Mouse (Mus musculus): ENCODE measurements around the gene Tec. TPM values are rescaled to one million over a fixed set of nuclear protein-coding genes. Genes with fewer than 3 reads are reported as not detected.

The Tec gene
- total RNA-seq, 2 experiments from 2014 or later = 0.94 to 1.4 TPM

DNA sequence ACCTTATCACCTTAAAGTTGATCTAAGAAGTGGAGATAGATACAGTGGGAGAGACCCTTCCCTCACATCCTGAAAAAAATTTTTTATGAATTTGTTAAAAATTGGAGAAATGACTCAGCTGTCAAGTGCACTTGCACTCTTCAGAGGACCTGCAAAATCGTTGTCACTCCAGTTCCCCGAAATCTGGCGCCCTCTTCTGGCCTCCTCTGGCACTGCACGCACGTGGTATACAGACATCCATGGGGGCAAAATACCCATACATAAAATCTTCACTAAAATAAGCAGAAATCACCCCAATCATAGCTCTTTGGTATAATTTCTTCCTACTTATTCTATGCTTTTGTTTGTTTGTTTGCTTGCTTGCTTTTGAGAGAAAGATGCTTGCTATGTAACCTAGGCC lies 25.7 kb upstream of the Tec start:
- no peak for DNase-seq (ENCODE audit: extremely low spot score in 1 of 2, low spot score in 1 of 2)

DNA sequence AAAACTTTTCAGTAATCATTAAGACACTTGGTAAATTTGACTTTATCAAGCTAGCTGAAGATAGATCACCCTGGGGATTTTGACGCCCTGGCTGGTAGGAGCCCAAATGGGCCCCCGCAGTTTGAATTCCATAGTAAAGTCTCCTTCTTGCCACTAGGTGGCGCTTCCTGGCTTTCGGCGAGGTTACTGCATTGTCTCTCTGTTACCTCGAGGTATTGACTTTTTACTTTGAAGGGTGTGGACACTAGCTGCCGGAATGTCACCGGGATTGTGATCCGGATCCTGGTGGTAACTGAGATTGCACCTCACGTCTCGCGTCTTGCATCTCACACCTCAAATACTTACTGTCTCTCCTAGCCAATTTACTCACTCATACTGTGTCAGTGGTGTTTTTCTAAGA lies 23.3 kb upstream of the Tec start:
- DNase-seq (ENCODE audit: extremely low spot score in 1 of 2, low spot score in 1 of 2) = peak in 1 of 2 experiments; percentile 55

DNA sequence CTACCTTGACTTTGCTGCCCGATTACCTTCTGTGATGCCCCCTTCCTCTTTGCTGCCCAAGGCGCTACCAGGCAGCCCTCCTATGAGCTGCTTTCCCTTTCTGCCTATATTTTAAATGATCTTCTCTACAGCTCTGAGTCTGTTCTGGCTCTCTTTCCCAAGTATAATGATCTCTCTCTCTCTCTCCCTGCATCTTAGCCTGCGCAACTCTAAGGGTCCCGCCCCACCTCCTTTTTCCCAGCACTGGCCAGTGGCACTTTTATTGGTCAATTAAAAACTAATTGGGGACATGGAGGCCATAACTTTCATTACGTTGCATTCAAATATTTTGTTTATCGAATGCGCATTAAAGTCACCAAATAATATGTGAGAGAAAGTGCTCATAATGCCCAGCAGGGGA lies 20.0 kb upstream of the Tec start:
- no peak for DNase-seq (ENCODE audit: extremely low spot score in 1 of 2, low spot score in 1 of 2)

DNA sequence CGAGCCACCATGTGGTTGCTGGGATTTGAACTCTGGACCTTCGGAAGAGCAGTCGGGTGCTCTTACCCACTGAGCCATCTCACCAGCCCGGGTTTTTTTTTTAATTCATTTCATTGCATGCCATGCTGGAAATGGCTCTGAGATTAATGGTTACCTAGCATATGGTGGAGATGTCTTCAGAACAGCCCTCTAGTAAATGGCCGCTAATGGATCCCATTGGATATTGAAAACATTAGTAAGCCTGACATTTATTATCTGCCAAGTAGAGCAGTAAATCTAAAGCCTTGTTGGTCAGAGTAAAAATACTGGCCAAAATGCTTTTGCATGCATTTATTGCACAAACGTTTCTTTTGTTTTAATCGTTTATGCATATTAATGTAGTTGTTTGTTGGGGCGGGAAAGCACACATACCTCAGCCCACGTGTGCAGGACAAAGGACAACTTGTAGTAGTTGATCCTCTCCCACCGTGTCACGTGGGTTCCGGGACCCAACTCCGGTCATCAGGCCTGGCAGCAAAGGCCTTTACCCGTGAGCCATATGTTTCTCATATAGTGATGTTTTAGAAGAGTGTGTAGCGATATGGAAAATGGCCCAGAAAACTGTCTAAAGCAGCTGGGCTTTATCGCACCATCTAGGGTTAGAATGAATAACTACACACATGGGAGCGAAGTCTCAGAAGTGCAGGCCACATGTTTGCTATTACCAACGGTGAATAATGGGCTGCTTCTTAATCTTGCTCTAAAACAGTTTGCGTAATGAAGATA lies 18.4 kb upstream of the Tec start:
- DNase-seq (ENCODE audit: extremely low spot score in 1 of 2, low spot score in 1 of 2) = no peak

DNA sequence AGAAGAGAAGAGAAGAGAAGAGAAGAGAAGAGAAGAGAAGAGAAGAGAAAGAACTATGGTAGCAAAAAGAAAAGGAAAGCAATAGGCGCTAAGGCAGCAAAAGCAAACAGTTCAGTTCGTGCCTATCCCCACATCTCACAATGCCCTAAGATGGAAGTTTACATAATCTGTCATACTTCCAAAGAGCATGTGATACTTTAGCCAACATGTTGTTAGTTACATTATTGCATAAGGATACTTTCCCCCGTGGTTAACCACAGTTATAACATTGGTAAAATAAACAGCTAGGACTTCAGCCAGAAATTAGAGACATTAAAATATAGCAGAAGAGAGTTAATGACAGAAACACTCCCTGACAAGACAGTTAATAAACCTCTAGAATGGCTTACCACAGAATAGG lies 15.4 kb upstream of the Tec start:
- no peak for DNase-seq (ENCODE audit: extremely low spot score in 1 of 2, low spot score in 1 of 2)

DNA sequence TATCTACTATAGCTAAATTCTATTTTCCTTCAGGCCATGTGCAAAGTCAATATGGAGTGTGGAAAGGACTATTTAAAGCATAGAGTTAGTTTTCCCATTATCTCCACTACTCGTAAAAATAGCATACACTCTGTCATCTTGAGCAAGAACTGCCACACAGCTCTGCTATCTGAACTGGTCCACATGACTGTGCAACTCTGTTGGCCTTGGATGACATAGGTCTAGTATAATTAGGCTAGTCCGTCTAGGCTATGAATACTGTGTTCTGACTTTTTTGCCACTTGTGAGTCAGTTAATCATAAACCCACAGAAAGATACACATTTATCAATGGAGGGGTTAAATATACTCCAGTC lies 14.1 kb upstream of the Tec start:
- no peak for DNase-seq (ENCODE audit: extremely low spot score in 1 of 2, low spot score in 1 of 2)

DNA sequence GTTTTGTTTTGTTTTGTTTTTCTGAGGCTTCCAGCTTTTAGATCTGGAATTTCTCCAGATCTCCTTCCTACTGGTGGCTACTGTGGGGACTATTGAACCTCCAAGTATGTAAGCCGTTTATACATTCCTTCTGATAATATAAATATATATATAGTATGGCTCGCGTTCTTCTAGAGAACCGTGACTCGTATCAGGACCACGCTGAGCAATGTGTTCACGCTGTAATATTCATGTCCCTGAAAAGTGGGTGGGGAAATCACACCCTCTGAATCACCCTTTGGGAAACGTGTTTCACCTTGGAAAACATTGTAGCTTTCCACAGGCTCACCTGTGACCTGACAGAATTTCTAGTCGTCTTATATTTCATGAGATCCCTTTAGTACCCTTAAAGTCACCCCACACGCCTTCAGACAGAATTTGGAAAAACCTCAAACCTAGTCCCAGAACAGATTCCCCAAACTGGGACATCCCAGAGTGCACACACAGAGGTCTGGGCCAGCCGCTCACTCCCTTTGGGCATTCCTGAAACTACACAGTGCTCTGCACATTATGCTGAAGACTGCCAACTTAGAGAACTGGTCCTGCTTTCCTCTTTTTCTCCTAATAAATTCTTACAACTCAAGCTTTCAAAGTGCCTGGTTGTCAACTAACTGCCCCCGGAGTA lies 13.6 kb upstream of the Tec start:
- no peak for DNase-seq (ENCODE audit: extremely low spot score in 1 of 2, low spot score in 1 of 2)

DNA sequence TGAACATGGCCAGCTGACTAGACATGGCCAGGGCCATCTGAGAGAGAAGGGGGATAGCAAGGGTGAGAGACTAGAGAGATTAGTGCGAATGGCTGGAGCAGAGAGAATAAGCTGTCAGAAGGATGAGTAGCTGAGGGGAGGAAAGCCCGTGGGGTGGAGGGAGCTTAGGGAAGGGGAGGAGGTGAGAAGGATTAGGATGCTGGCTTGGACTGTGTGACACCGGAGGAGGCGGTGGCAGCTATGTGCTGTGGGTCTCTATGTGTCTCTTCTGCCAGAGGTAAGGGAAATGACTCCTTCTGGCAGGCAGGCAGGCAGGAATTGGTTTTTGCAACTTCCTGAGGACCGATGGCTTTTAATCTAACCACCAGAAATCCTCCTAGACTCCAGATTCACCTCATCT lies 11.5 kb upstream of the Tec start:
- DNase-seq (ENCODE audit: extremely low spot score in 1 of 2, low spot score in 1 of 2) = no peak

DNA sequence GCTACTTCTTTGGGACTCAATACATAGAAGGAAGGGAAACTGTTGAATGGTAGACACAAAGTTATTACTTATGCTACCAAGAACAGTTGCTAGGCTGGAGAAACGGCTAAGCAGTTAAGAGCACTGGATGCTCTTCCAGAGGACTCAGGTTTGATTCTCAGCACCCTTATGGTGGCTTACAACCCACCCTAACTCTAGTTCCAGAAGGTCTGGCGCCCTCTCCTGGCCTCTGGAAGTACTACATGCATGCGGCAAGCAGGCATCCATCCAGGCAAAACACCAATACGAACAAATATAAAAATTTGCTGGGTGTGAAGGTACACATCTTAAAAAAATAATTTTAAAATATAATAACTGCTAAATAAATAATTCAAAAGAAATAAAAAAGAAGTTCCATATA lies 2.8 kb upstream of the Tec start:
- DNase-seq (ENCODE audit: extremely low spot score in 1 of 2, low spot score in 1 of 2) = no peak

DNA sequence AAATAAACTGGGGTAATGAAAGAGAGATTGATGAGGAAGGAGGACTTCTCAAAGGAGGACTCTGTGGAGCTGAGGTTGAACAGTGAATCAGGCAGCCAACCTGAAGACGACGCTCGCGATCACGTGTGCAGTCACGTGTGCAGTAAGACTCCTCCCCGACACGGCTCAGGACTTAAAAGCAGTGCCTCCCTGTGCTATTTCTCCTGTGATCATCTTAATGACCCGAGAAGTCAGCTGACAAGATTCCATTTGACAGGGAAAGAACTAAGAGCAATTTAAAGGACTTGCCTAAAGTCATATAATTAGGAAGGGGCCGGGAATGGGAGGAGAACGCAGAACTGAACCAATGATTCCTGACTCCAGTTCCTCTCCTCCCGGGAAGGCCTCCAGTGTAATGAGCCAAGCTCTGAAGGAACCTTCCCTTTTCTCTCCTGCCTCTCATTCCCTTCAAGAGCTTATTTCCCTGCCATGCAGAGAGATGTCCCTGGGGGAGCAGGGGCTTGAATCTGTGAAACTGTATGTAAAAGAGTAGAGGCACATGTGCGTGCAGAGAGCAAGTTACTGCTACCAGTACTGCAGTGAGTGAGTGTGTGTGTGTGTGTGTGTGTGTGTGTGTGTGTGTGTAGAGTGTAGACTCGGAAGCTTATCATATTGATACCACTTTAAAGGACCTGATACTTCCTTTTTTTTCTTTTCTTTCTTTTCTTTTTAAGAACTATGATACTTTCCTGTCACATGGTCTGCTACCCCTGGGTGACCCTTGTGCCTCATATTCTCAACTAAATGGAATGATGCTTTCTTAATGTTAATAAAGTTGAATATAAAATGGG lies 1.7 kb upstream of the Tec start:
- no peak for DNase-seq (ENCODE audit: extremely low spot score in 1 of 2, low spot score in 1 of 2)

DNA sequence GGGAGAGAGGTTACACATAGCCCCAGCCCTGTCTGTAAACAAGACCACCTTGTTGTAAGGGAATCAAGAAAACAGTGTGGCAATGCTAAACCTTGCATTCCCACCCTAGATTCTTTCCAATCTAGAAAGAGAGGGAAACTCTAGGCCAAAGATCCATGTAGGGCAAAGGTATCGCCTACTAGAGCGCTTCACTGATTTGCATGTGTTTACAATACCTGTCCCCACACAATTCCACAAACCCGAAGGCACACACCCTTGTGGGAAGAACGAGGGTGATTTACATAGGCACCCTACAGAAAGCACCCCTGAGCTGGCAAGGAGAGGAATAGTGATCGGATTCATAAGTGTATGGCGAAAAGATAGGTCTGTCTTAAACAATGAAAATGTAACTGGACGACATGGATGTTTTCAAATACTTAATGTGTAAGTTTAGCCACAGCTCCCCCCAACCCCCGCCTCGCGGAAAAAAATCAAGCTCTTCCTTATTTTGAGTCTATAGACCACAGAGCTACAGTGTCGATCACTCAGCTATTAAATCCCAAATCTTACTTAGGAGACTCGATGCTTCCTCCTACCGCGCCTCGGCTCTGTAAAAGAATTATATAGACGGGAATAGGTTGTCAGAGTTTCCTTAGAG lies 1.1 kb downstream of the Tec start:
- DNase-seq (ENCODE audit: extremely low spot score in 1 of 2, low spot score in 1 of 2) = no peak

DNA sequence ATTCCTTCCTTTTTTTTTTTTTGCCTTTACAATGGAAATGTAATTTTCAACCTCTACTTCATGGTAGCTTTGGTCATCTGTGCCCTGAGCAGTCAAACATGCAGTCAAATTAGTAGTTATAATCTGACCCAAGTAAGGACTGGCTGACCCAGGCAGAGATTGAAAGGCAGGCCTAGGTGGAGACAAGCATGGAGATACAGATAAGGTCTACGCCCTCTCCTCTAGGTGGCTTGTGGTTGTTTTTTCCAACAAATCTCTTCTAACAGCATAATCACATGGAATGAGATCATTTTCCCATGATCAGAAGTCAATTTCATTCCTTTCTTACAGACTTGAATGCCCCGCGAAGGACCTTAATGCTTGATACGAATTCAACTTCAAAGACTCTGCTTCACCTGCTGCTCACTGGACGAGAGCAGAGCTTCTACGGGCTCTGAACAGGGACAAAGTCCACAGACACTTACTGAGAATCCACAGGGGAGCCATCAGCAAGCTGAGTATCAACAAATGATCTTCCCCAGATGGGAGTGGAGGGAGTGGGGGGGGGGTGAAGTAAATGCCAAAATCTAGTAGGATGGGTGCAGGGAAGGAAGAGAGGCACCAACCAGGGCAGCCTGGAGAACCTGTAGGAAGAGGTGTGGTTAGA lies 1.9 kb downstream of the Tec start:
- DNase-seq (ENCODE audit: extremely low spot score in 1 of 2, low spot score in 1 of 2) = no peak

DNA sequence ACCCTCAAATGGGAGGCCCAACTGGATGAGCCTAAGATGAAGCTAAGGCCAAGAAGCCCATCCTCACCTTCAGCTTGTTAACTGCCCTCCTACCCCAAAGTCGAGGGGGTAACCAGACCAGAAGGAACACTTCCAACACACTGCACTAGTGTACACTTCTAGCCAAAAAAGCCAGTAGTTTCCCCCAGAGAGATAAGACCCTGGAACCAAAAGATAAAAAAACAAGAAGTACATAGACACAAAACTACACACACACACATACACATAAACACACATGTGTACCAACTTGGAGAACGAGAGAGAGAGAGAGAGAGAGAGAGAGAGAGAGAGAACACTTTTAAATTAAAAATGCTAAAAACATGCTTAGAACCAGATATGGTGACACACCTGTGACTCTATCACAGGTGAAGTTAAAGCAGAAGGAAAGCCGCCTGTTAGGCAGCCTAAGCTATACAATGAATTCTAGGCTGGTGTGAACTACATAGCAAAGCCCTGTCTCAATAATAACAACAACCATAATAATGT lies 3.6 kb downstream of the Tec start:
- no peak for DNase-seq (ENCODE audit: extremely low spot score in 1 of 2, low spot score in 1 of 2)

DNA sequence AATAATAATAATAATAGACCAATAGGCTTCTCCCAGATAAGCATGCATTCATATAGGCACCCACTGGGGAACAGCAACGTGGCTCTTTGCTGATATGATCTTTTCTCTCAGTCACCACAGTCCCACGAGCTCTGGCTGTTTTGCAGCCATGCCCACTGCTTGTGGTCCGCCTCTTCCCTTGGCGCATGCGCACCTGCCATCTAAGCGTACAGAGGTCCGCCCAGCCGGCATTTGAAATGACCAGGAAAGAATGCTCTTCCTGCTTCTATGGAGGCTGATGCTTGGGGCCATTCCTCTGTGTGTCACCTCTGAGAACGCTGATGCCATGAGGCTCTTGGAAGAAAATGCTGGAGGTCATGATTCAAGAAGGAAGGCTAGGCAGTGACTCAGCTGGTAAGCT lies 5.1 kb downstream of the Tec start:
- no peak for DNase-seq (ENCODE audit: extremely low spot score in 1 of 2, low spot score in 1 of 2)

DNA sequence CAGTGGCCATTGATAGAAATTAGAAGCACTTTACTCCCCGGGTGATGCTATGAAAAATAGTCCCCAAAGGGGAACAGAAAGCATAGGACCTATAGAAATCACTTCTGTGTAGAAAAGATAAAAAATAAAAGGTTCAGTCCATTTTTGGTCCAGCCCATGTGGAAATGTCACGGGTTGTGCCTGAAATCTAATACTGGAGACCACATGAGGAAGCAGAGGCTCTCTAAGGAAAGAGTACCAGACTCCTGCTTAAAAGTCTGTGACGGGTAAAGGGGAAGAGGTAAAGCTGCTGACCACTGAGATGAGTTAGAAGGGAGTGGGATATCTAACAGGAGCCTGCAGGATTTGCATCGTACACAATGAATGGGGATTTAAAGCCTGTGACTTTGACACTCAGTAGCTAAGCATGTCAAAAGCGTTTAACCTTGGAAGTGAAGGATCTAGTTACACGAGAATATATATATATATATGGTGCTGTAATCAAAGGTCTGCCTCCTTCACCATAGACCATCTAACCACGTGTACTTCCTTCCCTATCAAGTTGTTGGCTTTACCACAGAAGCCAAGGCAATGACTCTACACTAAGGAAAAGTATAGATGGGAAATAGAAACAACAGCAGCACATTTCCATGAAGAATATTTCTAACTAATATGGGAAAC lies 6.4 kb downstream of the Tec start:
- no peak for DNase-seq (ENCODE audit: extremely low spot score in 1 of 2, low spot score in 1 of 2)

DNA sequence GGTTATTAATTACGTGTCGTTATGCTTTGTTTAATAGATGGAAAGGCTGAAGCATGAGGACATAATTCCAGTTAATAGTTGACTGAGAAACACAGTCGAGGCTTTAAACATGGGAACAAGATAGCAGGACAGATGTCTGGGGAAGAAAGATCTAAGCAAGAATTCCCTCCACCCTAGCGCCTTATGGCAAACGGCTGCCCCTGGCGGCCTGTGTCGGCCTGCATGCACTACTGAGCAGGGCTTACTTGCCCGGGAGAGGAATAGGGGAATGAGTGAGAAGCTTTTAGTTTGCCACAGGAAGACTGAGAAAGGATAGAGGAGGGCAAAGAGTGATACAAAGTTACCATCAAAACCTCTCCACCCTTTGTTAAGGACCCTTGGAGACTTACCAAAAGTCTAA lies 7.4 kb downstream of the Tec start:
- DNase-seq (ENCODE audit: extremely low spot score in 1 of 2, low spot score in 1 of 2) = no peak

DNA sequence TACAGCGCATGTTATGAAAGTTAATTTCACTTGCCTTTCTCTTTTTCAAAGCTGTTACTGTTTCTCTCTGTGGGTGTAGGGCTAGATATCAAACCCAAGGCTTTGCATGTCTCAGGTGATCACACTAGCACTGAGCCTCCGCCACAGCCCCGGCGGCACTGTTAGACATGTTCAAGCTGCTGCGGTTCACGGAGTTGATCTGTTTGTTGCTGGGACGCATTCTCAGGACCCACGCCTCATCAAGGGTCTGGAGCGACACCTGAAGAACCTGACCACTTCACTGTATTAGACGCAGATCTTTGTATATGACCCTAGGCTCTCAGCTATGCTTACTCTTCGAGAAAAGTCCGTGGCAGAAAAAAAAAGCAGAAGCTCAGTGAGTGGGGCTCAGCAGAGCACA lies 10.0 kb downstream of the Tec start:
- DNase-seq (ENCODE audit: extremely low spot score in 1 of 2, low spot score in 1 of 2) = no peak

DNA sequence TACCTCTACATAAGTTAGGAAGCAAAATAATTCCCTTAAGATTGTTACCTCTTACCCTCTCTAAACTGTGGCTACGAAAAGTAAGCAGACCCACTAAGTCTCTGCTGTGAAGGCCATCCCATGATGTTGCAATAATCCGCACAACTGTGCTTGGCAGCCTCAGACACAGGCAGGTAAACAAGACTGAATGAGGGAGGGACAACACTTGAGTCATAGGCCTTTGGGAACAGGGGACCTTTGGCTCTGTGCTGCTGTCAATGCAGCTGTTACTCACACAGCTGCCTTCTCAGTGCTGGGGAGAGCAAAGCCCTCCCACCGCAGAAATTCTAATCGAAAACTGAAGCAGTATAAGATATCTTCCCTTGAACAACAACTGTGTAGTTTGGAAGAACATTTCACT lies 10.5 kb downstream of the Tec start:
- no peak for DNase-seq (ENCODE audit: extremely low spot score in 1 of 2, low spot score in 1 of 2)

DNA sequence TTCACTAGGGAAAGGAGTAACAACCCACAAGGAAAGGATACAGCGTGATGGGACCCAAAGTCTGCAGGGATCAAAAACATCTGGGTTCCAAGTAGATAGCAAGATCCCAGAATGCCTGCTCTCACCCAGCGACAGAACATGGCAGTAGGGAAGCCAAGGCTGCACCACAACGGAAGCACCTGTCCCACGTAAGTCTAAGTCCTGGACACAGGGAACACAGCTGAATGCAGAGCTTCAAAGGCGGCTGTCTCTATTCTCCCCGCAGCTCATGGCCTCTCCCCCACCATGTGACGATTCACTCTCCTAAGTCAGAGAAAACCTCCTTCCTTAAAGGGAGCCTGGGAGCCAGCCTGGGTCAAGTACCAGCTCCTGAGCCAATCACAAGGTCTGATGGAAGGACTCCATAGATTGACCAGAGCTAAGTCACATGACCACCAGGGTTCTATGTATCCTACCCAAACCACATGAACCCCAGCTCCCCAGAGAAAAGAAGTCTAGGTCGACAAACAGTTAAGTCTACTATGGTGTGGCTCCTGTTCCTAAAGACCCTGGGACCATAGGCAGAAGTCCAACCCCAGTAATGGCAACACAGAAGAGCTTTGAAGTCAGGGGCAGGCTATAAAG lies 11.9 kb downstream of the Tec start:
- DNase-seq (ENCODE audit: extremely low spot score in 1 of 2, low spot score in 1 of 2) = no peak

Data from layer of hippocampus, postnatal 25 days (tissue).